Mouse (Mus musculus): ENCODE data around the gene Rilpl1. TPM values are rescaled to one million over a fixed set of nuclear protein-coding genes. Genes with fewer than 3 reads are reported as not detected.

The Rilpl1 gene
- polyA plus RNA-seq, 1 experiment from 2014 or later = 9.0 TPM

GRCm38 (mm10) chr5:124510536-124511050 lies 20.6 kb downstream of the Rilpl1 start:
- H3K36me3 ChIP-seq (ENCODE audit: control insufficient read depth, insufficient read depth, low read length) = peaks cover 8% of the 10 kb centered on the region
- H3K27me3 ChIP-seq (ENCODE audit: control insufficient read depth, insufficient read depth, low read length) = no peaks in the 10 kb centered on the region
- H3K4me2 ChIP-seq (replicated peaks; ENCODE audit: low read depth) = no peak overlapping the region
- no peak overlapping the region for H3K4me3 ChIP-seq (ENCODE audit: low read depth, low read length)
- no peak overlapping the region for H3K27ac ChIP-seq (replicated peaks)
- TF ChIP-seq EP300 (optimal IDR thresholded peaks at IDR 0.05) (no peak), CTCF (IDR thresholded peaks at IDR 0.05; ENCODE audit: low read depth) (no peak)
- H3K4me1 ChIP-seq (replicated peaks; ENCODE audit: control insufficient read depth, insufficient read depth) = no peaks in the 10 kb centered on the region
- no peaks in the 10 kb centered on the region for H3K9me3 ChIP-seq (ENCODE audit: control insufficient read depth, low read length)
- DNase-seq (ENCODE audit: low spot score) (no peak), ATAC-seq (ENCODE audit: low FRiP score, low TSS enrichment) (no peak)
- H3K9ac ChIP-seq (ENCODE audit: low read length) = no peak overlapping the region
- WGBS = 86% methylated on average over 10 of the region's 10 CpGs

- no peak overlapping the region for H3K9ac ChIP-seq (ENCODE audit: low read length)
- DNase-seq (ENCODE audit: low spot score) = peak; percentile 70
- WGBS = 43% methylated on average over 12 of the region's 12 CpGs
- no peaks in the 10 kb centered on the region for H3K4me1 ChIP-seq (replicated peaks; ENCODE audit: control insufficient read depth, insufficient read depth)
- H3K27ac ChIP-seq (replicated peaks) = no peak overlapping the region
- TF ChIP-seq CTCF (IDR thresholded peaks at IDR 0.05; ENCODE audit: low read depth) = no peak
- TF ChIP-seq EP300 (optimal IDR thresholded peaks at IDR 0.05) = no peak
- no peaks in the 10 kb centered on the region for H3K27me3 ChIP-seq (ENCODE audit: control insufficient read depth, insufficient read depth, low read length)
- ATAC-seq (ENCODE audit: low FRiP score, low TSS enrichment) = peak; percentile 47
- peaks cover 8% of the 10 kb centered on the region; the same call in 1 of the 2 replicates for H3K36me3 ChIP-seq (ENCODE audit: control insufficient read depth, insufficient read depth, low read length)
- H3K9me3 ChIP-seq (ENCODE audit: control insufficient read depth, low read length) = no peaks in the 10 kb centered on the region
- no peak overlapping the region for H3K4me3 ChIP-seq (ENCODE audit: low read depth, low read length)
- no peak overlapping the region for H3K4me2 ChIP-seq (replicated peaks; ENCODE audit: low read depth)
Measured at GRCm38 (mm10) chr5:124509742-124510237, 21.4 kb downstream of the Rilpl1 start.

- TF ChIP-seq CTCF (IDR thresholded peaks at IDR 0.05; ENCODE audit: low read depth) (no peak), EP300 (optimal IDR thresholded peaks at IDR 0.05) (no peak)
- H3K4me3 ChIP-seq (ENCODE audit: low read depth, low read length) = no peak overlapping the region
- DNase-seq (ENCODE audit: low spot score) = peak; percentile 39
- no peaks in the 10 kb centered on the region for H3K4me1 ChIP-seq (replicated peaks; ENCODE audit: control insufficient read depth, insufficient read depth)
- ATAC-seq (ENCODE audit: low FRiP score, low TSS enrichment) = peak; percentile 71
- H3K9ac ChIP-seq (ENCODE audit: low read length) = no peak overlapping the region
- no peak overlapping the region for H3K27ac ChIP-seq (replicated peaks)
- H3K4me2 ChIP-seq (replicated peaks; ENCODE audit: low read depth) = no peak overlapping the region
- H3K27me3 ChIP-seq (ENCODE audit: control insufficient read depth, insufficient read depth, low read length) = no peaks in the 10 kb centered on the region
- H3K9me3 ChIP-seq (ENCODE audit: control insufficient read depth, low read length) = no peaks in the 10 kb centered on the region
- peaks cover 4% of the 10 kb centered on the region; the same call in 1 of the 2 replicates for H3K36me3 ChIP-seq (ENCODE audit: control insufficient read depth, insufficient read depth, low read length)
- WGBS = 74% methylated on average over 6 of the region's 6 CpGs
Measured at GRCm38 (mm10) chr5:124509200-124509599, 22.0 kb downstream of the Rilpl1 start.

- Histone ChIP-seq H3K9ac (ENCODE audit: low read length) (peak overlapping the region; percentile 31; the same call in 1 of the 2 replicates), H3K4me3 (ENCODE audit: low read depth, low read length) (no peak overlapping the region), H3K27me3 (ENCODE audit: control insufficient read depth, insufficient read depth, low read length) (no peaks in the 10 kb centered on the region), H3K27ac (replicated peaks) (0 out of 2 replicates have a peak overlapping the region, but pooled peaks have one; percentile 30), H3K9me3 (ENCODE audit: control insufficient read depth, low read length) (no peaks in the 10 kb centered on the region), H3K4me2 (replicated peaks; ENCODE audit: low read depth) (no peak overlapping the region), H3K4me1 (replicated peaks; ENCODE audit: control insufficient read depth, insufficient read depth) (no peaks in the 10 kb centered on the region), H3K36me3 (ENCODE audit: control insufficient read depth, insufficient read depth, low read length) (peaks cover 2% of the 10 kb centered on the region; the same call in 1 of the 2 replicates)
- TF ChIP-seq CTCF (IDR thresholded peaks at IDR 0.05; ENCODE audit: low read depth) (peak; percentile 21; the same call in 1 of the 2 replicates), EP300 (optimal IDR thresholded peaks at IDR 0.05) (no peak)
- ATAC-seq (ENCODE audit: low FRiP score, low TSS enrichment) (peak; percentile 7; the same call in 1 of the 2 replicates), DNase-seq (ENCODE audit: low spot score) (peak; percentile 45)
- WGBS = 19% methylated on average over 10 of the region's 10 CpGs
Measured at GRCm38 (mm10) chr5:124506731-124507359, 24.3 kb downstream of the Rilpl1 start.

DNA sequence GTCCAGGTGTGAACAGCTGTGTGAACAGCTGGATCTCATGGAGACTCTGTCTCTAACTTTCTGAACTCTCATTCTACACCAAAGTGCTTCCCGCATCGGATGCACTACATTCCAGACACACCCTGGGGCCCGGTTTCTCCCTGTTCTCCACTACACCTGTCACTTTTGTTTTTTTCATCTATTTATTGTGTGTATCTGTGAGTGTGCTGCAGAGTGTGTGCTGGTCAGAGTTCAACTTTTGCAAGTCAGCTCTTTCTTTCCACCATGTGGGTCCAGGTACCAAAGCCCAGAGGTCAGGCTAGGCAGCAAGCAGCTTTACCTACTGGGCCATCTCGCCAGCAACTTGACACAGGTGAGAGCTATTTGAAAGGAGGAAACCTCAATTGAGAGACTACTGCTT lies 26.0 kb downstream of the Rilpl1 start:
- DNase-seq (ENCODE audit: low spot score) (no peak), ATAC-seq (ENCODE audit: low FRiP score, low TSS enrichment) (no peak)
- Histone ChIP-seq H3K36me3 (ENCODE audit: control insufficient read depth, insufficient read depth, low read length) (no peaks in the 10 kb centered on the region; the same call in 1 of the 2 replicates), H3K27me3 (ENCODE audit: control insufficient read depth, insufficient read depth, low read length) (no peaks in the 10 kb centered on the region), H3K4me2 (replicated peaks; ENCODE audit: low read depth) (no peak overlapping the region), H3K9me3 (ENCODE audit: control insufficient read depth, low read length) (no peaks in the 10 kb centered on the region), H3K4me1 (replicated peaks; ENCODE audit: control insufficient read depth, insufficient read depth) (no peaks in the 10 kb centered on the region), H3K27ac (replicated peaks) (no peak overlapping the region), H3K4me3 (ENCODE audit: low read depth, low read length) (no peak overlapping the region), H3K9ac (ENCODE audit: low read length) (no peak overlapping the region)
- 54% methylated on average over 4 of the region's 4 CpGs for WGBS
- no peak for TF ChIP-seq CTCF (IDR thresholded peaks at IDR 0.05; ENCODE audit: low read depth)
- no peak for TF ChIP-seq EP300 (optimal IDR thresholded peaks at IDR 0.05)

DNA sequence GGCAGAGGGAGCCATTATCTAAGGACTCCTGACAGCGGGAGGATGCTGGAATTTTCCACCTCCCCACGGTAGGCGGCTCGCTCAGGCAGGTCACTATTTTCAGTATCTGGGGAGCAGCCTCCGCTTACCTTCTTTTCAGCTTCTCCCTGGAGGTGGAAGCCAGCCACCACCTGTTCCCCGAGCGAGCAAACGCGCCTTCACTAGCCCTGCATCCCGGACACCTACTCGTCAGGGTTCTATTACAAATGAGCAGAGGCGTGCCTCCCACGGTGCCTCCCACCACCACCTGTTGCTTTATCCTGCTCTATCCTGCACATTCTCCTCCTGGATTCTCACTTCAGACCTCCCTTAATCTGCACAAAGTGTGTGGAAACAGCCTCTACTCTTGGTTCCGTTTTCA lies 27.4 kb downstream of the Rilpl1 start:
- Histone ChIP-seq H3K36me3 (ENCODE audit: control insufficient read depth, insufficient read depth, low read length) (no peaks in the 10 kb centered on the region; the same call in 1 of the 2 replicates), H3K9ac (ENCODE audit: low read length) (no peak overlapping the region), H3K4me3 (ENCODE audit: low read depth, low read length) (no peak overlapping the region), H3K27me3 (ENCODE audit: control insufficient read depth, insufficient read depth, low read length) (no peaks in the 10 kb centered on the region), H3K4me2 (replicated peaks; ENCODE audit: low read depth) (no peak overlapping the region), H3K27ac (replicated peaks) (no peak overlapping the region), H3K4me1 (replicated peaks; ENCODE audit: control insufficient read depth, insufficient read depth) (no peaks in the 10 kb centered on the region), H3K9me3 (ENCODE audit: control insufficient read depth, low read length) (no peaks in the 10 kb centered on the region)
- no peak for ATAC-seq (ENCODE audit: low FRiP score, low TSS enrichment)
- no peak for TF ChIP-seq CTCF (IDR thresholded peaks at IDR 0.05; ENCODE audit: low read depth)
- no peak for TF ChIP-seq EP300 (optimal IDR thresholded peaks at IDR 0.05)
- WGBS = 59% methylated on average over 14 of the region's 14 CpGs
- no peak for DNase-seq (ENCODE audit: low spot score)

All from stomach, postnatal 0 days (tissue).